Mouse (Mus musculus): ENCODE measurements at regions not wholly inside any gene's neighbourhood (a gene's known extent, or its start where the extent isn't known, plus 50 kb on each side); places are given as distances from the start of the nearest gene placed in this dataset.
"Not testable (repeated sequence)": the region's sequence is repeated elsewhere in the genome, so short reads cannot be mapped to it uniquely, and the experiment has no call there.

- Histone ChIP-seq H3K4me3 (replicated peaks) (no peak overlapping the region), H3K9me3 (no peaks in the 10 kb centered on the region), H3K4me2 (no peak overlapping the region), H3K9ac (no peak overlapping the region), H3K36me3 (no peaks in the 10 kb centered on the region), H3K4me1 (no peaks in the 10 kb centered on the region), H3K27me3 (replicated peaks) (no peaks in the 10 kb centered on the region), H3K27ac (no peak overlapping the region)
- ATAC-seq (ENCODE audit: insufficient read depth, low FRiP score, low read depth): no peak; the same call in 1 of the 2 replicates
- 89% methylated on average over 10 of the region's 10 CpGs for WGBS
Observed at GRCm38 (mm10) chr10:57291596-57291995, 194.6 kb upstream of the Hsf2 start.

GRCm38 (mm10) chr10:57313799-57314198, 172.4 kb upstream of the Hsf2 start:
- ATAC-seq (ENCODE audit: insufficient read depth, low FRiP score, low read depth): no peak
- no peaks in the 10 kb centered on the region for H3K27me3 ChIP-seq (replicated peaks)
- H3K36me3 ChIP-seq: no peaks in the 10 kb centered on the region
- no peak overlapping the region for H3K9ac ChIP-seq
- no peak overlapping the region for H3K4me2 ChIP-seq
- H3K27ac ChIP-seq: no peak overlapping the region
- 62% methylated on average over 3 of the region's 3 CpGs for WGBS
- H3K4me1 ChIP-seq: no peaks in the 10 kb centered on the region
- no peaks in the 10 kb centered on the region for H3K9me3 ChIP-seq
- no peak overlapping the region for H3K4me3 ChIP-seq (replicated peaks)

DNA sequence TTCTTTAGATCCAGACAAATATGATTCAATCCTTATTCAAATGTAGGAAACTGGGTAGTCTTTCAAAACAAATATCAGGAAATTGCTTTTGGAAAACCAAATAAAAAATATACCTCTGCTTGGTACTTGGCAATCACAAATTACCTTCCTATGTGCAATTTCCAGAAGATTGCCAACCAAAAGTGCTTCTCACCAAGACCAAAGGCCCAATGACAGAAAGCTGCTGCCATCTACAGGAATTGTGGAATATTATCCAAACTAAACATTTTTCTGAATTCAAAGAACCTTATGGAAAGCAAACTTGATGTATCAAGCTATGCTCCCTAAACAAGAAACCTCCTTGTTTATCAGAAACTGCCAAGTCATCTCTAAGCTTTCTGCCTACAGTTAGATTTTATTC, 169.1 kb upstream of the Hsf2 start:
- H3K4me1 ChIP-seq: no peaks in the 10 kb centered on the region
- H3K9me3 ChIP-seq: no peaks in the 10 kb centered on the region
- no peak overlapping the region for H3K27ac ChIP-seq
- H3K4me2 ChIP-seq: no peak overlapping the region
- H3K36me3 ChIP-seq: no peaks in the 10 kb centered on the region
- ATAC-seq (ENCODE audit: insufficient read depth, low FRiP score, low read depth): no peak
- H3K27me3 ChIP-seq (replicated peaks): no peaks in the 10 kb centered on the region
- H3K4me3 ChIP-seq (replicated peaks): no peak overlapping the region
- no peak overlapping the region for H3K9ac ChIP-seq

- WGBS: 46% methylated on average over 2 of the region's 2 CpGs
- Histone ChIP-seq H3K4me2 (no peak overlapping the region), H3K4me1 (no peaks in the 10 kb centered on the region), H3K27ac (no peak overlapping the region), H3K9me3 (no peaks in the 10 kb centered on the region), H3K4me3 (replicated peaks) (no peak overlapping the region), H3K36me3 (no peaks in the 10 kb centered on the region), H3K27me3 (replicated peaks) (no peaks in the 10 kb centered on the region), H3K9ac (no peak overlapping the region)
- ATAC-seq (ENCODE audit: insufficient read depth, low FRiP score, low read depth): no peak
Observed at GRCm38 (mm10) chr10:57319171-57319570, 167.0 kb upstream of the Hsf2 start.

- H3K27me3 ChIP-seq (replicated peaks): no peaks in the 10 kb centered on the region
- WGBS: 69% methylated on average over 2 of the region's 2 CpGs
- no peak overlapping the region for H3K4me3 ChIP-seq (replicated peaks)
- ATAC-seq (ENCODE audit: insufficient read depth, low FRiP score, low read depth): no peak
- no peaks in the 10 kb centered on the region for H3K9me3 ChIP-seq
- no peaks in the 10 kb centered on the region for H3K4me1 ChIP-seq
- H3K36me3 ChIP-seq: no peaks in the 10 kb centered on the region
- H3K27ac ChIP-seq: no peak overlapping the region
- H3K9ac ChIP-seq: no peak overlapping the region
- no peak overlapping the region for H3K4me2 ChIP-seq
Observed at GRCm38 (mm10) chr10:57322717-57323424, 163.3 kb upstream of the Hsf2 start.

- Histone ChIP-seq H3K27me3 (replicated peaks) (no peaks in the 10 kb centered on the region), H3K4me1 (no peaks in the 10 kb centered on the region), H3K9me3 (no peaks in the 10 kb centered on the region), H3K4me3 (replicated peaks) (no peak overlapping the region), H3K36me3 (no peaks in the 10 kb centered on the region), H3K4me2 (no peak overlapping the region), H3K27ac (no peak overlapping the region), H3K9ac (no peak overlapping the region)
- 65% methylated on average over 1 of the region's 1 CpGs for WGBS
- no peak for ATAC-seq (ENCODE audit: insufficient read depth, low FRiP score, low read depth)
Observed at GRCm38 (mm10) chr10:57324226-57324625, 162.0 kb upstream of the Hsf2 start.

DNA sequence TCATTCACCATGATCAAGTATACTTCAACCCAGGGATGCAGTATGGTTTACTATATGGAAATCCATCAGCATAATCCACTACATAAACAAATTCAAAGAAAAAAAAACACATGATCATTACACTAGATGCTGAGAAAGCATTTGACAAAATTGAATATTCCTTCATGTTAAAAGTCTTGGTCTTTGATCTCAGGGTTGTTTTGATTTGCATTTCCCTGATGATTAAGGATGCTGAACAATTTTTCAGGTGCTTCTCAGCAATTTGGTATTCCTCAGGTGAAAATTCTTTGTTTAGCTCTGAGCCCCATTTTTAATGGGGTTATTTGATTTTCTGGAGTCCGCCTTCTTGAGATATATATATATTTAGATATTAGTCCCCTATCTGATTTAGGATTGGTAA, 123.4 kb upstream of the Hsf2 start:
- H3K27ac ChIP-seq; H3K4me2 ChIP-seq; H3K9me3 ChIP-seq; H3K27me3 ChIP-seq (replicated peaks); H3K9ac ChIP-seq; H3K36me3 ChIP-seq; H3K4me3 ChIP-seq (replicated peaks); ATAC-seq (ENCODE audit: insufficient read depth, low FRiP score, low read depth); H3K4me1 ChIP-seq: not testable (repeated sequence)
- 98% methylated on average over 1 of the region's 1 CpGs for WGBS
